Mouse (Mus musculus): ENCODE results near the gene Med14.

Gene Med14

GRCm38 (mm10) chrX:12673054-12673775 lies 88.7 kb downstream of the Med14 start, which contains the start of gene 1810030O07Rik:
Gene 1810030O07Rik (minus strand): TSS chrX:12673668.
- peak; percentile 82 to 87 for DNase-seq (ENCODE audit: low spot score in 2 of 2)

- DNase-seq (ENCODE audit: low spot score in 2 of 2): no peak
Measured at GRCm38 (mm10) chrX:12653879-12654278, 108.0 kb downstream of the Med14 start.

DNA sequence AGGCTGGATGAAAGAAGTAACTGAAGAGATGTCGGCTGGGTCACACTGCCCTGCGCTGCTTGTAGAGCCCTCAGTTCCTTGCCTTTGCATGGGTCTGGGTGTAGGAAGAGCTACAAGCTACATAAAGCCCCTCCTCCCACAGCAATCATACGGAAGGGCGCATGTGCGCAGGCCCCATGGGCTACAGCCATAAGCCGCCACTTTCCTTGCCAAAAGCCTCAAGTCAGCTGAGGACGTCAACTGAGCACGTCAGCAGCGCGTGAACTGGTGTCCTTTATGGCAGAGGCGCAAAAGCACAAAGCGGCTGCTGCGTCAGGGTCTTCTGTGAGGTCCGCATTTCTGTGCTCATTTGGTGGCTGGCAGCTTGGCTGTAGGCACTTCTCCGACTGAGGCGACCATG lies 110.0 kb downstream of the Med14 start:
- no peak for DNase-seq (ENCODE audit: low spot score in 2 of 2)

DNA sequence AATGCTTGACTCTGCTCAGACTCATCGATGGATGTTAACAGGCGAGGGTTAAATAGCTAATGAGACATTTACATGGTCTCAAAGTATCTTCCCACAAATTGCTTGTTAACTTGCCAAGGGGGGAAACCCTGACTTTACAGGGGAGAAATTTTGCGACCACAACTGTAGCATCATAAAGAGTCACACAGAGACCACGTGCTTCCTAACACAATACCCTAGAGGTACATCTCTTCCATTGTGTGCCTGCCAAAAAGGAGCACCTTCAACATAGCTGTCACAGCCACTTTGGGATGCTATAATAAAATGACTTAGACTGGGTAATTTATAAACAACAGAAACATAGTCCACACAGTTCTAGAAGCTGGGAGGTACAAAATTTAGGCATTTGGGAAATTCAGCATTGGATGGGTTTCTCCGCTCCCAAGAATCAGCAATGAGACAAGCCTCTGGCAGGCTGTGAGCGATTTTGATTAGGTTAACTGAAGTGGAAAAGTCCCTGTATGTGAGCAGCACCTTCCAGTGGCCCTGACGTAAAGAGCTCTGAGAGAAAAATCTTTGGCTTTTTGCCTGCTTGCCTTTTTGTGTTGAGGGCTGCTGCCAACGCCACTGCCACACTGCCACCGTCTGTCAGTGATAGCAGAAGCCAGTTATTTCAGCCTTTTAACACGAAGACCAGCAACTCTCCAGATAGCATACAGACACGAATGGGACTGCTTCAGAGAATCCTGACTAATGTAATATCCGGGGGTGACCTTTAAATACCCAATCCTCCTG lies 116.2 kb downstream of the Med14 start:
- no peak for DNase-seq (ENCODE audit: low spot score in 2 of 2)

GRCm38 (mm10) chrX:12644976-12645375 lies 116.9 kb downstream of the Med14 start:
- DNase-seq (ENCODE audit: low spot score in 2 of 2): no peak
